Mouse (Mus musculus): ENCODE data around the gene Senp1. TPM values are rescaled to one million over a fixed set of nuclear protein-coding genes. Genes with fewer than 3 reads are reported as not detected.

The Senp1 gene
- polyA plus RNA-seq, 1 experiment from 2014 or later, result 27.2 TPM

GRCm38 (mm10) chr15:97996716-97997256 lies 96.8 kb downstream of the Senp1 start:
- DNase-seq (ENCODE audit: low spot score) (peak; percentile 76), ATAC-seq (ENCODE audit: low read depth) (no peak)
- no peak overlapping the region for H3K4me2 ChIP-seq (ENCODE audit: low read depth, low read length)
- H3K9me3 ChIP-seq (ENCODE audit: control insufficient read depth, low read length), result no peaks in the 10 kb centered on the region
- H3K4me1 ChIP-seq (ENCODE audit: control insufficient read depth, insufficient read depth, low read length), result peaks cover 29% of the 10 kb centered on the region
- H3K9ac ChIP-seq (ENCODE audit: low read depth, low read length), result no peak overlapping the region
- peak overlapping the region; percentile 54 for H3K27ac ChIP-seq (replicated peaks; ENCODE audit: low read depth, low read length)
- WGBS, result 68% methylated on average over 13 of the region's 13 CpGs
- H3K36me3 ChIP-seq (ENCODE audit: control insufficient read depth, insufficient read depth, low read length), result peaks cover 17% of the 10 kb centered on the region; the same call in 1 of the 2 replicates
- H3K27me3 ChIP-seq (replicated peaks; ENCODE audit: control insufficient read depth, insufficient read depth, low read length), result peaks cover 8% of the 10 kb centered on the region; the same call in 1 of the 2 replicates
- H3K4me3 ChIP-seq (ENCODE audit: low read depth, low read length), result no peak overlapping the region

- 2% methylated on average over 18 of the region's 18 CpGs for WGBS
- Histone ChIP-seq H3K27ac (replicated peaks; ENCODE audit: low read depth, low read length) (peak overlapping the region; percentile 89), H3K4me2 (ENCODE audit: low read depth, low read length) (peak overlapping the region; percentile 52), H3K4me3 (ENCODE audit: low read depth, low read length) (peak overlapping the region; percentile 23), H3K4me1 (ENCODE audit: control insufficient read depth, insufficient read depth, low read length) (peaks cover 36% of the 10 kb centered on the region), H3K27me3 (replicated peaks; ENCODE audit: control insufficient read depth, insufficient read depth, low read length) (no peaks in the 10 kb centered on the region), H3K9ac (ENCODE audit: low read depth, low read length) (peak overlapping the region; percentile 53), H3K36me3 (ENCODE audit: control insufficient read depth, insufficient read depth, low read length) (peaks cover 21% of the 10 kb centered on the region; the same call in 1 of the 2 replicates), H3K9me3 (ENCODE audit: control insufficient read depth, low read length) (no peaks in the 10 kb centered on the region)
- DNase-seq (ENCODE audit: low spot score) (peak; percentile 98), ATAC-seq (ENCODE audit: low read depth) (peak; percentile 96)
Measured at GRCm38 (mm10) chr15:97992712-97993286, 100.7 kb downstream of the Senp1 start.

GRCm38 (mm10) chr15:97992027-97992711 lies 101.4 kb downstream of the Senp1 start:
- 44% methylated on average over 12 of the region's 13 CpGs for WGBS
- 0 out of 2 replicates have a peak overlapping the region, but pooled peaks have one; percentile 23 for H3K4me3 ChIP-seq (ENCODE audit: low read depth, low read length)
- H3K27me3 ChIP-seq (replicated peaks; ENCODE audit: control insufficient read depth, insufficient read depth, low read length), result no peaks in the 10 kb centered on the region
- peaks cover 28% of the 10 kb centered on the region; the same call in 1 of the 2 replicates for H3K36me3 ChIP-seq (ENCODE audit: control insufficient read depth, insufficient read depth, low read length)
- H3K27ac ChIP-seq (replicated peaks; ENCODE audit: low read depth, low read length), result peak overlapping the region; percentile 89
- peak overlapping the region; percentile 52 for H3K4me2 ChIP-seq (ENCODE audit: low read depth, low read length)
- peak overlapping the region; percentile 53 for H3K9ac ChIP-seq (ENCODE audit: low read depth, low read length)
- H3K4me1 ChIP-seq (ENCODE audit: control insufficient read depth, insufficient read depth, low read length), result peaks cover 34% of the 10 kb centered on the region
- H3K9me3 ChIP-seq (ENCODE audit: control insufficient read depth, low read length), result no peaks in the 10 kb centered on the region
- ATAC-seq (ENCODE audit: low read depth), result peak; percentile 37
- DNase-seq (ENCODE audit: low spot score), result peak; percentile 54

- no peak for DNase-seq (ENCODE audit: low spot score)
- Histone ChIP-seq H3K36me3 (ENCODE audit: control insufficient read depth, insufficient read depth, low read length) (peaks cover 29% of the 10 kb centered on the region; the same call in 1 of the 2 replicates), H3K27ac (replicated peaks; ENCODE audit: low read depth, low read length) (peak overlapping the region; percentile 76), H3K4me1 (ENCODE audit: control insufficient read depth, insufficient read depth, low read length) (peaks cover 32% of the 10 kb centered on the region), H3K4me2 (ENCODE audit: low read depth, low read length) (no peak overlapping the region), H3K27me3 (replicated peaks; ENCODE audit: control insufficient read depth, insufficient read depth, low read length) (no peaks in the 10 kb centered on the region), H3K9ac (ENCODE audit: low read depth, low read length) (peak overlapping the region; percentile 23; the same call in 1 of the 2 replicates), H3K4me3 (ENCODE audit: low read depth, low read length) (no peak overlapping the region), H3K9me3 (ENCODE audit: control insufficient read depth, low read length) (no peaks in the 10 kb centered on the region)
- no peak for ATAC-seq (ENCODE audit: low read depth)
- 21% methylated on average over 11 of the region's 12 CpGs for WGBS
Measured at GRCm38 (mm10) chr15:97991285-97991895, 102.2 kb downstream of the Senp1 start.

GRCm38 (mm10) chr15:97990721-97991120 lies 102.8 kb downstream of the Senp1 start:
- H3K9ac ChIP-seq (ENCODE audit: low read depth, low read length), result peak overlapping the region; percentile 5; the same call in 1 of the 2 replicates
- ATAC-seq (ENCODE audit: low read depth) (no peak), DNase-seq (ENCODE audit: low spot score) (no peak)
- peaks cover 32% of the 10 kb centered on the region for H3K4me1 ChIP-seq (ENCODE audit: control insufficient read depth, insufficient read depth, low read length)
- H3K4me2 ChIP-seq (ENCODE audit: low read depth, low read length), result no peak overlapping the region; the same call in 1 of the 2 replicates
- H3K27me3 ChIP-seq (replicated peaks; ENCODE audit: control insufficient read depth, insufficient read depth, low read length), result no peaks in the 10 kb centered on the region
- H3K9me3 ChIP-seq (ENCODE audit: control insufficient read depth, low read length), result no peaks in the 10 kb centered on the region
- no peak overlapping the region for H3K4me3 ChIP-seq (ENCODE audit: low read depth, low read length)
- peak overlapping the region; percentile 76 for H3K27ac ChIP-seq (replicated peaks; ENCODE audit: low read depth, low read length)
- 14% methylated on average over 4 of the region's 4 CpGs for WGBS
- peaks cover 22% of the 10 kb centered on the region; the same call in 1 of the 2 replicates for H3K36me3 ChIP-seq (ENCODE audit: control insufficient read depth, insufficient read depth, low read length)

- no peaks in the 10 kb centered on the region for H3K9me3 ChIP-seq (ENCODE audit: control insufficient read depth, low read length)
- peak overlapping the region; percentile 76 for H3K27ac ChIP-seq (replicated peaks; ENCODE audit: low read depth, low read length)
- peaks cover 22% of the 10 kb centered on the region; the same call in 1 of the 2 replicates for H3K36me3 ChIP-seq (ENCODE audit: control insufficient read depth, insufficient read depth, low read length)
- peak overlapping the region; percentile 29; the same call in 1 of the 2 replicates for H3K4me2 ChIP-seq (ENCODE audit: low read depth, low read length)
- peaks cover 32% of the 10 kb centered on the region for H3K4me1 ChIP-seq (ENCODE audit: control insufficient read depth, insufficient read depth, low read length)
- H3K4me3 ChIP-seq (ENCODE audit: low read depth, low read length), result no peak overlapping the region
- H3K9ac ChIP-seq (ENCODE audit: low read depth, low read length), result peak overlapping the region; percentile 5
- ATAC-seq (ENCODE audit: low read depth), result peak; percentile 58
- peak; percentile 88 for DNase-seq (ENCODE audit: low spot score)
- H3K27me3 ChIP-seq (replicated peaks; ENCODE audit: control insufficient read depth, insufficient read depth, low read length), result no peaks in the 10 kb centered on the region
- WGBS, result 7% methylated on average over 6 of the region's 6 CpGs
Measured at GRCm38 (mm10) chr15:97990124-97990523, 103.4 kb downstream of the Senp1 start.

- H3K4me2 ChIP-seq (ENCODE audit: low read depth, low read length), result no peak overlapping the region
- peak overlapping the region; percentile 32; the same call in 1 of the 2 replicates for H3K9ac ChIP-seq (ENCODE audit: low read depth, low read length)
- H3K4me3 ChIP-seq (ENCODE audit: low read depth, low read length), result no peak overlapping the region
- H3K9me3 ChIP-seq (ENCODE audit: control insufficient read depth, low read length), result no peaks in the 10 kb centered on the region
- H3K36me3 ChIP-seq (ENCODE audit: control insufficient read depth, insufficient read depth, low read length), result peaks cover 24% of the 10 kb centered on the region; the same call in 1 of the 2 replicates
- ATAC-seq (ENCODE audit: low read depth) (no peak), DNase-seq (ENCODE audit: low spot score) (no peak)
- H3K4me1 ChIP-seq (ENCODE audit: control insufficient read depth, insufficient read depth, low read length), result peaks cover 32% of the 10 kb centered on the region
- WGBS, result 25% methylated on average over 1 of the region's 1 CpGs
- H3K27me3 ChIP-seq (replicated peaks; ENCODE audit: control insufficient read depth, insufficient read depth, low read length), result no peaks in the 10 kb centered on the region
- peak overlapping the region; percentile 76 for H3K27ac ChIP-seq (replicated peaks; ENCODE audit: low read depth, low read length)
Measured at GRCm38 (mm10) chr15:97989544-97989943, 104.0 kb downstream of the Senp1 start.
